Mouse (Mus musculus): ENCODE measurements around the gene Pabpn1. TPM values are rescaled to one million over a fixed set of nuclear protein-coding genes. Genes with fewer than 3 reads are reported as not detected.
A peak's percentile ranks its signal among the peaks of the same experiment; 100 is the strongest.

Pabpn1 gene
- polyA plus RNA-seq, 1 experiment, result 114 TPM

GRCm38 (mm10) chr14:54864313-54865036 is 27.8 kb upstream of the Pabpn1 start:
- DNase-seq, result no peak
- Histone ChIP-seq H3K27me3 (replicated peaks; ENCODE audit: control insufficient read depth, insufficient read depth, low read length) (no peaks in the 10 kb centered on the region), H3K27ac (ENCODE audit: insufficient read depth, low read depth, low read length) (peak overlapping the region; percentile 68; the same call in 1 of the 2 replicates), H3K4me1 (ENCODE audit: control insufficient read depth, insufficient read depth, low read length) (no peaks in the 10 kb centered on the region; the same call in 1 of the 2 replicates), H3K4me3 (ENCODE audit: insufficient read depth, low read depth, low read length) (peak overlapping the region; percentile 84), H3K36me3 (ENCODE audit: control insufficient read depth, insufficient read depth, low read length) (no peaks in the 10 kb centered on the region)
- WGBS, result 14% methylated on average over 21 of the region's 21 CpGs
- no peak for TF ChIP-seq POLR2A (IDR thresholded peaks at IDR 0.05; ENCODE audit: low read depth, low read length)
- TF ChIP-seq CTCF (conservative IDR thresholded peaks at IDR 0.05; ENCODE audit: insufficient read depth, insufficient read length, low read depth, low read length), result no peak

GRCm38 (mm10) chr14:54865626-54866025 is 26.7 kb upstream of the Pabpn1 start:
- 66% methylated on average over 5 of the region's 5 CpGs for WGBS
- no peak for TF ChIP-seq POLR2A (IDR thresholded peaks at IDR 0.05; ENCODE audit: low read depth, low read length)
- no peak for TF ChIP-seq CTCF (conservative IDR thresholded peaks at IDR 0.05; ENCODE audit: insufficient read depth, insufficient read length, low read depth, low read length)
- Histone ChIP-seq H3K27ac (ENCODE audit: insufficient read depth, low read depth, low read length) (no peak overlapping the region), H3K27me3 (replicated peaks; ENCODE audit: control insufficient read depth, insufficient read depth, low read length) (no peaks in the 10 kb centered on the region), H3K36me3 (ENCODE audit: control insufficient read depth, insufficient read depth, low read length) (no peaks in the 10 kb centered on the region), H3K4me3 (ENCODE audit: insufficient read depth, low read depth, low read length) (no peak overlapping the region), H3K4me1 (ENCODE audit: control insufficient read depth, insufficient read depth, low read length) (no peaks in the 10 kb centered on the region; the same call in 1 of the 2 replicates)
- no peak for DNase-seq

GRCm38 (mm10) chr14:54866268-54866667 is 26.0 kb upstream of the Pabpn1 start:
- no peak for DNase-seq
- Histone ChIP-seq H3K4me1 (ENCODE audit: control insufficient read depth, insufficient read depth, low read length) (no peaks in the 10 kb centered on the region), H3K36me3 (ENCODE audit: control insufficient read depth, insufficient read depth, low read length) (no peaks in the 10 kb centered on the region), H3K4me3 (ENCODE audit: insufficient read depth, low read depth, low read length) (no peak overlapping the region), H3K27ac (ENCODE audit: insufficient read depth, low read depth, low read length) (no peak overlapping the region), H3K27me3 (replicated peaks; ENCODE audit: control insufficient read depth, insufficient read depth, low read length) (no peaks in the 10 kb centered on the region)
- TF ChIP-seq CTCF (conservative IDR thresholded peaks at IDR 0.05; ENCODE audit: insufficient read depth, insufficient read length, low read depth, low read length), result no peak
- TF ChIP-seq POLR2A (IDR thresholded peaks at IDR 0.05; ENCODE audit: low read depth, low read length), result no peak
- 46% methylated on average over 3 of the region's 3 CpGs for WGBS

GRCm38 (mm10) chr14:54866936-54867335 is 25.4 kb upstream of the Pabpn1 start:
- TF ChIP-seq POLR2A (IDR thresholded peaks at IDR 0.05; ENCODE audit: low read depth, low read length) (no peak), CTCF (conservative IDR thresholded peaks at IDR 0.05; ENCODE audit: insufficient read depth, insufficient read length, low read depth, low read length) (peak; percentile 49)
- H3K4me1 ChIP-seq (ENCODE audit: control insufficient read depth, insufficient read depth, low read length), result no peaks in the 10 kb centered on the region
- H3K27ac ChIP-seq (ENCODE audit: insufficient read depth, low read depth, low read length), result no peak overlapping the region
- H3K36me3 ChIP-seq (ENCODE audit: control insufficient read depth, insufficient read depth, low read length), result no peaks in the 10 kb centered on the region
- H3K27me3 ChIP-seq (replicated peaks; ENCODE audit: control insufficient read depth, insufficient read depth, low read length), result no peaks in the 10 kb centered on the region
- H3K4me3 ChIP-seq (ENCODE audit: insufficient read depth, low read depth, low read length), result no peak overlapping the region
- WGBS, result 66% methylated on average over 5 of the region's 5 CpGs
- DNase-seq, result peak; percentile 15

- TF ChIP-seq CTCF (conservative IDR thresholded peaks at IDR 0.05; ENCODE audit: insufficient read depth, insufficient read length, low read depth, low read length), result no peak
- TF ChIP-seq POLR2A (IDR thresholded peaks at IDR 0.05; ENCODE audit: low read depth, low read length), result no peak
- H3K4me1 ChIP-seq (ENCODE audit: control insufficient read depth, insufficient read depth, low read length), result no peaks in the 10 kb centered on the region
- 81% methylated on average over 4 of the region's 4 CpGs for WGBS
- H3K27me3 ChIP-seq (replicated peaks; ENCODE audit: control insufficient read depth, insufficient read depth, low read length), result no peaks in the 10 kb centered on the region
- H3K36me3 ChIP-seq (ENCODE audit: control insufficient read depth, insufficient read depth, low read length), result no peaks in the 10 kb centered on the region
- no peak overlapping the region for H3K4me3 ChIP-seq (ENCODE audit: insufficient read depth, low read depth, low read length)
- H3K27ac ChIP-seq (ENCODE audit: insufficient read depth, low read depth, low read length), result no peak overlapping the region
- no peak for DNase-seq
Measured at GRCm38 (mm10) chr14:54868026-54868425, 24.3 kb upstream of the Pabpn1 start.

- no peak for DNase-seq
- 91% methylated on average over 5 of the region's 5 CpGs for WGBS
- Histone ChIP-seq H3K4me1 (ENCODE audit: control insufficient read depth, insufficient read depth, low read length) (peaks cover 3% of the 10 kb centered on the region), H3K27ac (ENCODE audit: insufficient read depth, low read depth, low read length) (no peak within 1 kb of the TSS), H3K27me3 (replicated peaks; ENCODE audit: control insufficient read depth, insufficient read depth, low read length) (no peaks in the 10 kb centered on the region), H3K4me3 (ENCODE audit: insufficient read depth, low read depth, low read length) (no peak within 1 kb of the TSS), H3K36me3 (ENCODE audit: control insufficient read depth, insufficient read depth, low read length) (no peaks in the 10 kb centered on the region)
- TF ChIP-seq POLR2A (IDR thresholded peaks at IDR 0.05; ENCODE audit: low read depth, low read length) (no peak), CTCF (conservative IDR thresholded peaks at IDR 0.05; ENCODE audit: insufficient read depth, insufficient read length, low read depth, low read length) (no peak)
Measured at GRCm38 (mm10) chr14:54870861-54871260, 21.4 kb upstream of the Pabpn1 start, which contains the start of gene Homez. Gene Homez (minus strand): TSS chr14:54870961.

- Histone ChIP-seq H3K27me3 (replicated peaks; ENCODE audit: control insufficient read depth, insufficient read depth, low read length) (no peaks in the 10 kb centered on the region), H3K4me3 (ENCODE audit: insufficient read depth, low read depth, low read length) (no peak overlapping the region), H3K4me1 (ENCODE audit: control insufficient read depth, insufficient read depth, low read length) (peaks cover 4% of the 10 kb centered on the region), H3K36me3 (ENCODE audit: control insufficient read depth, insufficient read depth, low read length) (no peaks in the 10 kb centered on the region), H3K27ac (ENCODE audit: insufficient read depth, low read depth, low read length) (no peak overlapping the region)
- TF ChIP-seq CTCF (conservative IDR thresholded peaks at IDR 0.05; ENCODE audit: insufficient read depth, insufficient read length, low read depth, low read length) (no peak), POLR2A (IDR thresholded peaks at IDR 0.05; ENCODE audit: low read depth, low read length) (no peak)
- DNase-seq, result no peak
- 96% methylated on average over 3 of the region's 3 CpGs for WGBS
Measured at GRCm38 (mm10) chr14:54874165-54874564, 18.1 kb upstream of the Pabpn1 start.

Data from kidney, adult 2 months (tissue).